Mouse (Mus musculus) layer of hippocampus, postnatal 25 days (tissue): ENCODE measurements around the gene Cldnd1. TPM values are rescaled to one million over a fixed set of nuclear protein-coding genes. Genes with fewer than 3 reads are reported as not detected.
A peak's percentile ranks its signal among the peaks of the same experiment; 100 is the strongest.

Experiments
- DNase-seq, 2 experiments: peaks; one replicate each; pipeline ENCODE4 v3.0.0; 2022; ENCODE audit warnings: mixed read lengths in 2 of 2, low spot score in 1 of 2; ENCODE audit errors: extremely low spot score in 1 of 2
- total RNA-seq, 2 experiments: library from RNA; stranded (reverse); gene quantifications; 2 replicates each; pipeline ENCODE4 v1.2.3; 2021

The Cldnd1 gene
- 100 to 1,000 TPM in 1 of 2 experiments, 10 to 100 TPM in 1; 82.0 to 100 TPM for total RNA-seq

- DNase-seq: peak; percentile 80 to 88
Measured at GRCm38 (mm10) chr16:58727477-58728131, at the start of gene Cldnd1. Cldnd1 (plus strand) TSS chr16:58727910.

DNA sequence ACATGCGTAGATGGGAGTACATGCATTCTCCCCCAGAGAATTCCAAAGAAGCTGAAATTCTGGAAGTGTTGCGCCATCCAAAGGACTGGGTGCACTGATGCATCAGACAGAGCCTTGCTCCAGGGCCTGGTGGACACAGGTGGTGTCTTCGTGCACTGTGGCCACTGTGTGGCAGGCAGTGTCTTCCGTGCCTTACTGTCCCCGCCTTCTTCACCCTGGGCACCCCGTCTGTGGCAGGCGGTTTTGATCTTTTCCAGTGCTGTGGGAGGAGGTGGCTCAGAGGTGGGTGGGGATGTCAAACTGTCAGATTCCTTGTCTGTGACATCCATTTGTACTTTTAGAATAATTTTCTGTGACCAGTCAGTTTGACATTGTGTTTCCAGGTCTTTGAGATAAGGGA is 49.0 kb upstream of the Cldnd1 start:
- no peak for DNase-seq

GRCm38 (mm10) chr16:58682046-58682445 is 45.7 kb upstream of the Cldnd1 start:
- no peak for DNase-seq

GRCm38 (mm10) chr16:58682870-58683269 is 44.8 kb upstream of the Cldnd1 start:
- DNase-seq: no peak

GRCm38 (mm10) chr16:58683911-58684310 is 43.8 kb upstream of the Cldnd1 start:
- no peak for DNase-seq

DNA sequence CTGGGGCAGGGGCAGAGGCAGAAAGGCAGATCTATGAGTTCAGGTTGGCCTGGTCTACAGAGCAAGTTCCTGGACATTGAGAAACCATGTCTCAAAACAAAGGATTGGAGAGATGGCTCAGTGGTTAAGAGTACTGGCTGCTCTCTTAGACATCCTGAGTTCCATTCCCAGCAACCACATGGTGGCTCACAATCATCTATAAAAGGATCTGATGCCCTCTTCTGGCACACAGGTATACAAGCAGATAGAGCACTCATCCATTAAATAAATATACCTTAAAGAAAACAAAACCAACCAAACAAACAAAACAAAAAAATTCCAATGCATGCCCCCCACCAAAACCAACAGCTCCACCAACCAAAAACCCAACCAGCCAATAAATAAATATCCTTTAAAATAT is 43.2 kb upstream of the Cldnd1 start:
- no peak for DNase-seq

DNA sequence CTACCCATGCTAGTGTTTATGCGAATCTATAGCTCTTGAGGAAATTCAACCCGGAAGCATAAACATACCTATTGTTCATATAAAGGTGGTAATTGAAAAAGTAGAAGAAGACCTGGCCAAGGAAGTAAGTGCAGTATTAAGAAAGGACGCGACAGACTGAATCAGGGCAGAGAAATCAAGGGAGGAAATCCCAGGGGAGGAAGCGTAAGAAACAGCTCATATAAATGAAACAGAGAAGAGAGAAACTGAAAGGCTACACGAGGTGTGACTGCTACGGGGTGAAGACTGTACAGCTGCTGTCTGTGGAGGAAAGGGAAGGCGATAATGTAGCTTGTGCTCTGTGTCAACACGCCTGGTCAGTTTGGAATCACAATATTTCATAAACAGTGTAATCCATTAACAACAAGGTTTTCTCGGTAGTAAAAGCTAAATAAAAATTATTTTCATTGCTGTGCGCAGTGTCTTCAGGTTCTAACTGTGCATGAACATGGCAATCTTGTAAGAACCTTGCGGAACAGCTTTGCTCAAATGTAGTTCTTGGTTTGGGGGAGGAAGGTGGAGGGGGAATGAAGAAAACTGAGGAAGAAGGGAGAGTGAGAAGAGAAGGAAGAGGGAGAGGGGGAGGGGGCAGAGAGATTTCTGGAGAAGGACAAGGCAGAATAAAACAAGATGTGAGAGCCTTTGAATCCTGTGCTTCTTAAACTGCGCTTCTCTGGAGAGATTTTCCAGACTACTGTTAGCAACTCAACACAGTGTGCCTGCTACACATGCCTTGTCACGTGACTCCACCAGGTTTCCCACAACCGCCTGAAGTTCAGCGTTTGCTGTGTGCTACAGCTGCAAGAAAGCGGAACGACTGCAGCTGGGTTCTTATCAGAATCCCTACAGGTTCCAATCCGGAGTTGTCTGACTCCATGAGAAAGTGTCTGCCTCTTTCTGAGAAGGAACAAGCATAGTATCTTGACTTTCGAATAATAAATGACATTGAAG is 41.9 kb upstream of the Cldnd1 start:
- no peak for DNase-seq

DNA sequence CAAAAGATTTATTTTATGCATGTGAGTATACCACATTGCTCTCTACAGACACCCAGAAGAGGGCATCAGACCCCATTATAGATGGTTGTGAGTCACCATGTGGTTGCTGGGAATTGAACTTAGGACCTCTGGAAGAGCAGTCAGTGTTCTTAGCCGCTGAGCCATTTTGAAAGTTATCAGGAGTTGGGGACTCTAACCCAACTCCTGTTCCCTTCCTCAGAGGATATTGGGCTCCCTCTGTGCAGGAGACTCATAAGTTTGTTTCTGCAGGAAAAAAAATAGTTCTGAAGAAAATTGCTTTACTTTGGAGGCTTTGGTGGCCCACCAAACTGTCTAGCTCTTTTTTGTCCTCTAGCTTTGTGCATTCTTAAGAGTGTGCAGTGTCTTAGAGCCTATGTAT is 39.2 kb upstream of the Cldnd1 start:
- DNase-seq: no peak

DNA sequence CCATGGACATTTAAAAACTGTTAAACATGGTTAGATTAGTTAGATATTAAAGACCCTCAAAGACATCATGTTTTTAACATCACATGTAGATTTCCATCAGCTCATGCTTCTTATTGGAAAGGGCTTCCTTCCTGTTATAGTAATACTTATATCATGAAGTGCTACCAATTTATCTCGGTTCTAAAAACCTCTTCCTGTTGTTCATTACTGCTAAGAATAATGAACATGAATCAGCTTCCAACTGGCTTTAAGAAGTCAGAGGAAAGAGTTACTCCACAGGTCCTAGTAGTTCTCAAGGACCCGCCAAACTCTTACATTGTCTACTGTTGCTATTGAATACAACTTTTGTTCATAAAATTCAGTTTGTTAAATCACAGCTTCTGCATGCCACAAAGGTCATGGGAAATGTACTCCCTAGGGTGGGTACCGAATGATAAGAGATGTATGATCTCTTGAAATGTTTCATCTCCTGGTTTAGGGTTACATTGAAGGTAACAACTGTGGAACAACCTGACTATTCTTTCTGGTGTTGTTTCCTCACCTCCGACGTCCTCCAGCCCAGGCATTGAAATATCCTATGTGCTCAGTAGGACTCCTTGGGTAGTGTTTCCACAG is 38.0 kb upstream of the Cldnd1 start:
- DNase-seq: no peak

DNA sequence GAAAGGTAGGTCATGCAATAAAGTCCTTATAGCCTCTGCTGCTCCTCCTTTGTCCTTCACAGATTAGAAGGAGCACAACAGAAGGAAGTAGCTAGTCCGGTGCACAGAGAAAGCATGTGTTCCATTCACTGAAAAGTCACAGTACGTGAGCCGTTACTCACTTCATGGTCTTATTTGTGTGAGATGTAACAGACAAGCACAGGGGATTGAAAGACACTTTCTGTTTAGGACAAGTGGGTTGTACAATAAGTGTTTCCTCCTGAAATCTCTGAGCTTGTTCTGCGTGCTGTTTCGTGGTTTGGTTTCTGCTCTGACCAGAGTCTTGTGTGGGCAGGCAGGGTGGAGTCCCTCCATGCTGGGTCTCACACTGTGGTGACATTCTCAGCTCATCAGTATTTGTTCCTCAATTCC is 37.4 kb upstream of the Cldnd1 start:
- DNase-seq: no peak

- no peak for DNase-seq
Measured at GRCm38 (mm10) chr16:58694091-58694490, 33.6 kb upstream of the Cldnd1 start.

- DNase-seq: no peak
Measured at GRCm38 (mm10) chr16:58696796-58697195, 30.9 kb upstream of the Cldnd1 start.

- DNase-seq: no peak
Measured at GRCm38 (mm10) chr16:58697261-58697660, 30.4 kb upstream of the Cldnd1 start.

DNA sequence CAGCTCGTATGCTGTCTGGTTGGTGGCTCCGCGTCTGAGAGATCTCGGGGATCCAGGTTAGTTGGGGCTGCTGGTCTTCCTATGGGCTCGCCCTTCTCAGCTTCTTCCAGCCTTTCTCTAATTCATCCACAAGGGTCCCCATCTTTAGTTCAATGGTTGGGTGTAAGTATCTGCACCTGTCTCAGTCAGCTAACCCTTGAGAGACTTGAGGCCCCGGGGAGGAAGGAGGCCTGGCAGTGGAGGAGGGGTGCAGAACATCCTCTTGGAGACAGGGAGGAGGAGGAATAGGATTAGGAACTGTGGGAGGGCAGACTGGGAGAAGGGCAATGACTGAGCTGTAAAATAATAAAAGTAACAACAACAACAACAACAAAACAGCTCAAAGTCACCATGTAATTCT is 27.5 kb upstream of the Cldnd1 start:
- no peak for DNase-seq

DNA sequence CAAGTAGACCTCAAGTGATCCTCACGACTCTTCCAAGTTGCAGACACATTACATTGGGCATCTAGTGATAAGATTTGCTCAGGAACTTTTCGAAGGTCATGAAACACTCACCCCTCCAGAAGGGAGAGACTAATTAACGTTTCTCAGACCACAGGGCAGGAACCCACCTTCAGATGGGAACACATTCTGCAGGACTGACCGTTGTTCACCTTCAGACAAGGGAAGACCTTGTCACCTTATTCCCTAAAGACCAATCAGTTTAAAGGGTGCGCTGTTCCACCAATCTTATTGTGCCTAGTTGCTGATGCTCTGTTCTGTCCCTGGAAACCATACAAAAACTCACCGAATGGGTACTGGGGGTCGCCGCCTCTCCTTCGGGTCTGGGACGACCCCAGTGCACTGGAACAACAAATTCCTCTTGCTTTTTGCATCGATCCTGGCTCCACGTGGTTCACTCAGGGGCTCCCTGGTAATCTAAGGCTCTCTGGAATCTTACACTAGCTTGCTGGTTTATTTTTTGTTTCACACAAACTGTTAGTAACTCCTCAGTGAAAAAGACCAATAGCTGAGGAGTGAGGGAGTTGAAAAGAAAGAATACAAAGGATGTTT is 26.8 kb upstream of the Cldnd1 start:
- no peak for DNase-seq

GRCm38 (mm10) chr16:58701779-58702178 is 25.9 kb upstream of the Cldnd1 start:
- no peak for DNase-seq

GRCm38 (mm10) chr16:58702329-58702932 is 25.3 kb upstream of the Cldnd1 start:
- no peak for DNase-seq

- DNase-seq: no peak
Measured at GRCm38 (mm10) chr16:58703382-58704124, 24.2 kb upstream of the Cldnd1 start.

GRCm38 (mm10) chr16:58704999-58705398 is 22.7 kb upstream of the Cldnd1 start:
- no peak for DNase-seq
